Mouse (Mus musculus) layer of hippocampus, postnatal 14 days (tissue): ENCODE measurements around the gene Rspry1. TPM values are rescaled to one million over a fixed set of nuclear protein-coding genes. Genes with fewer than 3 reads are reported as not detected.

Experiments used
- DNase-seq, 2 experiments: peaks; one replicate each; pipeline ENCODE4 v3.0.0; 2021 to 2022; ENCODE audit warnings: low spot score in 2 of 2, mixed read lengths in 1 of 2
- total RNA-seq, 2 experiments: library from RNA; stranded (reverse); gene quantifications; 2 replicates each; pipeline ENCODE4 v1.2.3; 2021

Gene Rspry1
- total RNA-seq, 2 experiments from 2014 or later: 30.5 to 34.3 TPM

- DNase-seq: no peak
Observed at GRCm38 (mm10) chr8:94682732-94683524, 81.2 kb downstream of the Rspry1 start.

GRCm38 (mm10) chr8:94684287-94684686, 82.5 kb downstream of the Rspry1 start:
- no peak for DNase-seq

GRCm38 (mm10) chr8:94685953-94686352, 84.2 kb downstream of the Rspry1 start:
- no peak for DNase-seq

- no peak for DNase-seq
Observed at GRCm38 (mm10) chr8:94694701-94695100, 93.0 kb downstream of the Rspry1 start.

GRCm38 (mm10) chr8:94695341-94695993, 93.7 kb downstream of the Rspry1 start:
- DNase-seq: no peak

GRCm38 (mm10) chr8:94695994-94696384, 94.3 kb downstream of the Rspry1 start, which contains the start of gene Pllp:
TSS of gene Pllp (minus strand) at chr8:94696278.
- peak; percentile 45 to 47 for DNase-seq

GRCm38 (mm10) chr8:94696566-94696965, 94.8 kb downstream of the Rspry1 start:
- no peak for DNase-seq

GRCm38 (mm10) chr8:94697956-94698355, 96.2 kb downstream of the Rspry1 start:
- no peak for DNase-seq

- peak in 1 of 2 experiments; percentile 61 for DNase-seq
Observed at GRCm38 (mm10) chr8:94699366-94699765, 97.6 kb downstream of the Rspry1 start.

GRCm38 (mm10) chr8:94700421-94700935, 98.7 kb downstream of the Rspry1 start:
- DNase-seq: peak in 1 of 2 experiments; percentile 0

- no peak for DNase-seq
Observed at GRCm38 (mm10) chr8:94702156-94702555, 100.4 kb downstream of the Rspry1 start.

- DNase-seq: peak; percentile 78 to 82
Observed at GRCm38 (mm10) chr8:94702844-94703813, 101.4 kb downstream of the Rspry1 start.

GRCm38 (mm10) chr8:94703972-94704668, 102.4 kb downstream of the Rspry1 start:
- DNase-seq: peak; percentile 99 to 100

GRCm38 (mm10) chr8:94704669-94704984, 102.9 kb downstream of the Rspry1 start:
- DNase-seq: no peak

GRCm38 (mm10) chr8:94705581-94706245, 104.0 kb downstream of the Rspry1 start:
- no peak for DNase-seq

GRCm38 (mm10) chr8:94706732-94707395, 105.1 kb downstream of the Rspry1 start:
- no peak for DNase-seq
